Mouse (Mus musculus) gastrocnemius, postnatal 36 days (tissue): ENCODE measurements around the gene Ccdc88c. TPM values are rescaled to one million over a fixed set of nuclear protein-coding genes. Genes with fewer than 3 reads are reported as not detected.

ENCODE experiments used
- DNase-seq, 2 experiments: peaks; one replicate each; pipeline ENCODE4 v3.0.0; 2022
- intact Hi-C: fragments of 180-260 bp; cut with DNase I; formaldehyde crosslinking; loops from one replicate; pipeline ENCODE4 v1.15.1; 2025
- total RNA-seq, 2 experiments: library from RNA; stranded (reverse); gene quantifications; 2 replicates each; pipeline ENCODE4 v1.2.3; 2021

The Ccdc88c gene
- total RNA-seq, 2 experiments from 2014 or later: 32.3 to 33.9 TPM

DNA sequence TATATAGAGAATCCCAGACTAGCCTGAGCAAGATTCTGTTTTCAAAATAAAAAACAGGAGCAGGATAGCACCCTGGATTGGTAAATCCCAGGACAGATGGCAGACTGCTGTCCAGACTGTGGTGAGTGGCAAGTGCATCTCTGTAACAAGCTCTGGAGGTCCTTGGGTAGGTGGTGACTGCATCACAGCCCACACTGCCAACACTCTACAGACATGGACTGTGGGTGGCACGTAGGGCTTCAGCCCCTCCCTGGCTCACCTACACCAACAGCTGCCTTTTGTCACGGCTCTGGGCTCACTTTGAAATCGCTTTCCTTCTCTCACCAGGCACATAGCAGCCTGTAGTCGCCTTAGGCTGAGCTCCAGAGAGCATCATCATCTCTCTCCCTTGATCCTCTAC is 85.7 kb downstream of the Ccdc88c start:
- intact Hi-C loops: no loop called here
- DNase-seq: no peak

- no peak for DNase-seq
- intact Hi-C loops: no loop called here
Observed at GRCm38 (mm10) chr12:100941361-100941760, 87.5 kb downstream of the Ccdc88c start.

- DNase-seq: no peak
- intact Hi-C loops: loop anchor here (2.0 kb wide), 1 partner anchor 15 kb away; no protein-coding TSS in a partner anchor
Observed at GRCm38 (mm10) chr12:100937441-100938360, 91.2 kb downstream of the Ccdc88c start.

- no peak for DNase-seq
- intact Hi-C loops: loop anchor here (1.0 to 2.0 kb wide), 2 partner anchors 16 to 93 kb away; partner anchors contain the start of gene Ccdc88c
Observed at GRCm38 (mm10) chr12:100936737-100937136, 92.1 kb downstream of the Ccdc88c start.

DNA sequence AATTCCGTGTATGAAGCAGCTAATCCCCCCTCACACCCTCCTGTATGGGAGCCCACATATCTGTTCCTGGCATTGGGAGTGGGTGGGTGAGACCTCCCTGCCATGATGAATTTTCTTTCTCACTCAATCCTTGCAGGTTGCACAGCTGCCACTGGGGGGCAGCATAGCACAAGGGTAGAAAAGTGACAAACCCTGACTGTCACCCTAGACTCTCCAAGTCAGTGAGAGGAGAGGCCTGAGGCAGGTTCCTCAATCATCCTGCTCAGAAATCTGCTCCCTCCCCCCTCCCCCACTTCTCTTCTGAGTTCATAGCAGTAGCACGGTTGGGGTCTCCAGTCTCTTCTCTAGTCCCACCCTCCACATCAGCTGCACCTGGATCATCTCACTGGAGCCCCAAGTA is 92.7 kb downstream of the Ccdc88c start:
- intact Hi-C loops: loop anchor here (1.0 to 2.0 kb wide), 2 partner anchors 17 to 93 kb away; partner anchors contain the start of gene Ccdc88c
- peak; percentile 58 to 74 for DNase-seq

DNA sequence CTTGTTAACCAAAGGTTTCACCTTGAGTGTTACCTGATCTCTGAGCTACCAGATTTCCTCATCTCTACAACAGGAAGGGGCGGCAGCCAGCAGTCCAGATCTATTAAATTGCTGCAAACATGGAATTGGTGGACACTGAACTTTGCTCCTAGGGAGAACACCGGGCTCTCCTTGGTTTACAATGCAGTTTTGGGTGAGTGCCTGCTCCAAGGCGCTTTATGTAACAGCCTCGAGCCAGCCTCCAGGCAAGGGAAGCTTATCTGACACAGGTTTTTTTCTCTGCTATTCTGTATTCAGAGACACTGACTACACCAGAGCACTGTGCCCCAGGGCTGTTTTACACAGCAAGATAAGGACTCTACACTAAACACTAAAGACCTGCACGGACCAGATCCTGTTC is 94.1 kb downstream of the Ccdc88c start:
- DNase-seq: no peak
- intact Hi-C loops: no loop called here

GRCm38 (mm10) chr12:100931653-100932052 is 97.2 kb downstream of the Ccdc88c start:
- DNase-seq: no peak
- intact Hi-C loops: no loop called here

- intact Hi-C loops: loop anchor here (1.0 to 10.0 kb wide), 2 partner anchors 78 to 353 kb away; no protein-coding TSS in a partner anchor
- no peak for DNase-seq
Observed at GRCm38 (mm10) chr12:100928286-100928685, 100.6 kb downstream of the Ccdc88c start.

- peak in 1 of 2 experiments; percentile 27 for DNase-seq
- intact Hi-C loops: loop anchor here (10.0 kb wide), 1 partner anchor 351 kb away; no protein-coding TSS in a partner anchor
Observed at GRCm38 (mm10) chr12:100925644-100926619, 102.9 kb downstream of the Ccdc88c start.

- intact Hi-C loops: loop anchor here (10.0 kb wide), 1 partner anchor 350 kb away; no protein-coding TSS in a partner anchor
- DNase-seq: no peak
Observed at GRCm38 (mm10) chr12:100924646-100925339, 104.1 kb downstream of the Ccdc88c start.

- intact Hi-C loops: no loop called here
Observed at GRCm38 (mm10) chr12:100910731-100911130, 118.1 kb downstream of the Ccdc88c start.

GRCm38 (mm10) chr12:100909765-100910164 is 119.1 kb downstream of the Ccdc88c start:
- no peak for DNase-seq
- intact Hi-C loops: loop anchor here (5.0 kb wide), 1 partner anchor 42 kb away; no protein-coding TSS in a partner anchor

More at GRCm38 (mm10) chr12:100910731-100911130, 118.1 kb downstream of the Ccdc88c start:
- DNase-seq: no peak

- intact Hi-C loops: loop anchor here (5.0 kb wide), 1 partner anchor 41 kb away; no protein-coding TSS in a partner anchor
- DNase-seq: no peak
Observed at GRCm38 (mm10) chr12:100908298-100909034, 120.4 kb downstream of the Ccdc88c start.

DNA sequence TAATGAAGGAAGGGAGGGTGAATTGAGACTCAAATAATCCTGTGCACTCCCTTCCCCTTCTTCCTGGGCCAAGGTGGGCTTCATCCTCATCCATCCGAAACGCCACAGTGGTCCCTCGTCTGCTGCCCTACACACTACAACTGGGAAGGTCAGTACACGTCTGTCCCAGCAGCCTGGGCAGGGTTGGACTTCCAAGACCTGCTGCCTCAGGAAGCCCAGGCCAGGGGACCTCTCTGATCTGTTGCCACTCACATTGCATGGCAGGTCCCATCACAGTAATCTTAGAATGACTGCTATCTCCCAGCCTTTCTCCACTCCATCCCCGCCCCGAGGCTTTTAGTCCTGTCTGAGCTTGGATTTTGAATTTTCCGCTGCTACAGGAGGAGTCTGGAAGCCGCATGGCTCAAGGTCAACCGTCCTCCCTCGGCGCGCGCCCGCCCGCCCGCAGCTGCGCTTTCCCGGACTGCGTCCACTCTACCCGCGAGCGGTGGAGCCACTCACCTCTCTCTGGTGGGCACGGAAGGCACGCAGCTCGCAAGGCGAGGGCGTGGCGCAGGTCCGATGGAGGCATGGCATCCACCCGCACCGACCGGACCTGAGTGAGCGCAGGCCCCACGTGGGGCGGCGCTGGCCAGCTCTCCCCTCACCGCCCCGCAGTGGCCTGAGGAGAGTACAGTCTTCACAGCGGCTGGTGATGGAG is 121.1 kb downstream of the Ccdc88c start, which contains the start of gene Gpr68:
Gene Gpr68 (minus strand): TSS at position 601 of the 700 bp plus-strand sequence.
- intact Hi-C loops: loop anchor here (5.0 kb wide), 1 partner anchor 40 kb away; no protein-coding TSS in a partner anchor

DNA sequence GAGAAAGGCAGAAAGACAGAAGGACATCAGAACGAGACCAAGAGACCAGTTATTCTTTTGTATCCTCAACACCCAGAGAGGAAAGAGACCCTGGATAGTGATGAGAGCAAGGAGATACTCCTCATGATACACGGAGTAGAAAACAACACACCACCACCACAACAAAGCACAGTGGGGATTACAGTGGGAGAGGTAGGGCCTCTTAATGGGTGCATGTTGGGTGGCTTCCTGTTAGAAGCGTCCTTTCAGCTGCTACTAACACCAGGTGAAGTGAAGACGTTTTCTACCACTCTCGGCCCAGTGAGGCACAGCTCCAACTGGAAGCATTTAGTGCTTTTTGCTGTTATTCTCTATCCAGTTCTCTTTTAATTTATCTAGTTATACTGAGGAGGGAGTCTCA is 122.0 kb downstream of the Ccdc88c start:
- intact Hi-C loops: loop anchor here (5.0 kb wide), 1 partner anchor 40 kb away; no protein-coding TSS in a partner anchor
- DNase-seq: no peak

More for the DNA sequence above, 121.1 kb downstream of the Ccdc88c start, which contains the start of gene Gpr68:
- no peak for DNase-seq

DNA sequence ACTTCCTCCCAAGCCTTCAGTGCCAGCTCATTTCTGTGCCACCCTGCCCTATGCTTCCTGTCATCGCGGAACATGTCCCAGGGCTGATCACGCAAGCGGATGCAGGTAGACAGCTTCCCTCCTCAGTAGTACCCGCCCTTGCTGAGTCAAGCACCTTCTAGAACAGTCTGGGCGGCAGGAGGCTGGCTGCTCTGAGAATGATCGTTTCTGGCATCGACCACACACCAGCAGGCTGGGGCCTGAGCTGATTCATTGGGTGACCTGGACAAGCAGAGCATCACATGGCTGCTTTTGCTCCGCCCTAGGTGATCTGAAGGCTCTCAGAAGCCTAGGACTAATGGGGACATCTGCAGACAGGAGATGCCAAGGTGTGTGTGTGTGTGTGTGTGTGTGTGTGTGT is 125.1 kb downstream of the Ccdc88c start:
- no peak for DNase-seq
- intact Hi-C loops: no loop called here

DNA sequence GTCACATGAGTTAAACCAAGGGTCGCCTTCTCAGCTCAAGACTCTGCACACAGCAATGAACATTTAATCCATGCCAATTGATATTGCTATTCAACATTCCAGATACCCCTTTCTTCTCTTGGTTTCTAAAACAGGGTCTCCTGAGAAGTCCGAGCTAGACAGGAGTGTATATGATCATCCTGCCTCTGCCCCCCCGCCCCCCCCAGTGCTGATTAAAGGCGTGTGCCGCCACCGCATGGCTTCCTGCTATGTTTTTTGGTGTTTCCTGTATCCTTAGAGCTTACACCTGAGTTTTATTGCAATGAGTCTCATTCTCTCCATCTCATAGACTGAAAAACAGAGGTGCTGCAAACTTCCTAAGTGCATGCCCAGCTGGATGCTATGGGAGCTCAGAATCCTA is 127.5 kb downstream of the Ccdc88c start:
- intact Hi-C loops: no loop called here
- DNase-seq: no peak

- intact Hi-C loops: no loop called here
- no peak for DNase-seq
Observed at GRCm38 (mm10) chr12:100900901-100901300, 128.0 kb downstream of the Ccdc88c start.
